Mouse (Mus musculus) heart, adult 2 months (tissue): ENCODE results near the gene Lrtm2. TPM values are rescaled to one million over a fixed set of nuclear protein-coding genes. Genes with fewer than 3 reads are reported as not detected.
A peak's percentile ranks its signal among the peaks of the same experiment; 100 is the strongest.

Experiments
- DNase-seq, 2 experiments: peaks; one replicate each; pipeline ENCODE4 v3.0.0; 2021
- H3K27ac ChIP-seq: fragments of 200-600 bp; 2 replicates; pipeline ENCODE4 v1.8.1; 2022
- H3K27me3 ChIP-seq: fragments of 200-500 bp; 2 replicates; pipeline ENCODE4 v1.6.1; 2012; ENCODE audit warnings: mild to moderate bottlenecking, low read length, inconsistent platforms, mixed read lengths; ENCODE audit not compliant: control insufficient read depth, insufficient read depth
- H3K36me3 ChIP-seq: fragments of 200-500 bp; 2 replicates; pipeline ENCODE4 v1.6.1; 2012; ENCODE audit warnings: low read length, inconsistent platforms; ENCODE audit not compliant: control insufficient read depth, insufficient read depth
- H3K4me1 ChIP-seq: fragments of 200-500 bp; 2 replicates; pipeline ENCODE4 v1.6.1; 2011; ENCODE audit warnings: low read length; ENCODE audit not compliant: control insufficient read depth, insufficient read depth
- H3K4me3 ChIP-seq: fragments of 200-600 bp; 2 replicates; pipeline ENCODE4 v1.8.1; 2022
- H3K79me2 ChIP-seq: fragments of 200-500 bp; replicated peaks from 2 replicates; pipeline ENCODE4 v1.6.1; 2012; ENCODE audit warnings: mild to moderate bottlenecking, inconsistent platforms, low read length, moderate library complexity, mixed read lengths; ENCODE audit not compliant: control insufficient read depth, insufficient read depth
- H3K9ac ChIP-seq: fragments of 200-500 bp; 2 replicates; pipeline ENCODE4 v1.6.1; 2012; ENCODE audit warnings: low read depth, mild to moderate bottlenecking, control low read depth, inconsistent platforms, low read length, mixed read lengths
- CTCF ChIP-seq: fragments of 200-600 bp; IDR thresholded peaks from 2 replicates; pipeline ENCODE4 v1.8.1; 2022; ENCODE audit warnings: antibody characterized with exemption, mild to moderate bottlenecking, moderate library complexity
- EP300 ChIP-seq: fragments of 200-500 bp; IDR thresholded peaks from 2 replicates; pipeline ENCODE4 v1.6.1; 2011; ENCODE audit warnings: low read depth, low read length, control low read depth; ENCODE audit not compliant: insufficient read depth
- POLR2A ChIP-seq: fragments of 200-500 bp; IDR thresholded peaks from 2 replicates; pipeline ENCODE4 v1.6.1; 2011; ENCODE audit warnings: mild to moderate bottlenecking, low read depth, low read length, control low read depth; ENCODE audit not compliant: insufficient read depth
- WGBS: fragments of 180-500 bp; shearing (Covaris S2); methylation state at CpG from one replicate; pipeline ENCODE4 v1.1.7; 2018; 5-methylcytosine and 5-hydroxymethylcytosine counted together
- intact Hi-C: fragments of 180-260 bp; cut with DNase I; formaldehyde crosslinking; loops from one replicate; pipeline ENCODE4 v1.15.1; 2025
- polyA plus RNA-seq: library from polyadenylated mRNA; depleted of rRNA; stranded (reverse); fragments of >200 nt; gene quantifications from 2 replicates; pipeline ENCODE4 v1.2.3, GENCODE M21; 2012
- total RNA-seq, 2 experiments: library from RNA; stranded (reverse); gene quantifications; 2 replicates each; pipeline ENCODE4 v1.2.3; 2021

Gene Lrtm2
- total and polyA plus RNA-seq, 3 experiments, result 0.57 to 0.73 (median 0.61) TPM

DNA sequence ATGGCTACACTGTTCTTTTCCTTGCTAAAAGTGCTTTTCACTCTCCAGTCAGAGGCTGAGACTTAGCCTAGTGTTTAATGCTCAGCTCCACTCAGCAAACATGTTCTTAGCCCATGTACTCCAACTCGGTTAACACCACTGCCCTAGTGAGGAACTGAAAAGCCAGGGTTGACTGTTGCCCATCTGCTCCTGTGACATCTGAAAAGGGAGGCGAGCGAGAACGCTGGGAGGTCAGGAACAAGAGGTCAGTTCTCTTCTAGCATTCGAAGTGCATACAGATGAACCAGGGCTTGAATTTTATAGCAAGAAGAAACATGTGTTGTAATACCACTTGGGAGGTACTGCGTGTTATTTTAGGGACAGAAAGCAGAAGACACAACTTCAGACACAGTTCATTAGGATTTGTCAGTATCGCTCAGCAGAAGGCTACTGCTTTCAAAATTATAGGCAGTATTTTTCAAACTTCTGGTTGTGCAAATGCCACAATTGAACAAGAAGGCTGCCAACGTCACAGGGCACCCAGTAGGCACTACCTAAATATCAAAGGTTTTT lies 27.5 kb upstream of the Lrtm2 start:
- no peak for DNase-seq
- Histone ChIP-seq H3K4me1 (no peaks in the 10 kb centered on the region; the same call in none of the 2 replicates), H3K27ac (no peak overlapping the region), H3K9ac (no peak overlapping the region), H3K27me3 (no peaks in the 10 kb centered on the region), H3K4me3 (no peak overlapping the region), H3K79me2 (no peaks in the 10 kb centered on the region), H3K36me3 (peaks cover 14% of the 10 kb centered on the region)
- WGBS, result 88% methylated on average over 8 of the region's 8 CpGs
- TF ChIP-seq EP300 (no peak), CTCF (no peak), POLR2A (no peak)
- intact Hi-C loops, result no loop called here

DNA sequence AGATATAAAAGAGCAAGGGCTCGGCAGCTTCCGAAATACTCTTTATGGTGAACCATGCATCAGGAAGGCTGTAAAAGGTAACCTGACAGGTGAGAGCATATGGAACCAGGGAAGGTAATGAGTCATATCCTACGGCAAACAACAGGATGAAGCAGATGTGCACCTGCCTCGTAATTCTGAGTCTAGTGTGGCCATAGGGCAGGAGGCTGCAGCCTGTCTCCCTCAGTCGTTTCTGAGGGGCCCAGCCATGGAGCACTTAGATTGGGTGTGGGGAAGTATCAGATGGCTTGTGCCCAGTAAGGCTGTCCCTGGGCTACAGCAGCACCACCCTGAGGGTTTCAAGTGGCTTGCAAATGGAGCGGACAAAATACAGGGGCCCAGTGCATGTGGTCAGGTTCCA lies 21.9 kb upstream of the Lrtm2 start:
- Histone ChIP-seq H3K4me3 (no peak overlapping the region), H3K9ac (no peak overlapping the region), H3K27me3 (no peaks in the 10 kb centered on the region), H3K27ac (no peak overlapping the region), H3K4me1 (no peaks in the 10 kb centered on the region), H3K79me2 (no peaks in the 10 kb centered on the region), H3K36me3 (no peaks in the 10 kb centered on the region)
- intact Hi-C loops, result loop anchor here (5.0 kb wide), 1 partner anchor 430 kb away; no protein-coding TSS in a partner anchor
- 80% methylated on average over 6 of the region's 6 CpGs for WGBS
- TF ChIP-seq CTCF, result no peak
- no peak for TF ChIP-seq EP300
- no peak for TF ChIP-seq POLR2A
- DNase-seq, result no peak

- intact Hi-C loops, result loop anchor here (5.0 kb wide), 1 partner anchor 429 kb away; no protein-coding TSS in a partner anchor
- no peaks in the 10 kb centered on the region for H3K4me1 ChIP-seq
- no peak overlapping the region for H3K27ac ChIP-seq
- no peaks in the 10 kb centered on the region for H3K36me3 ChIP-seq
- TF ChIP-seq EP300 (no peak), POLR2A (no peak), CTCF (no peak)
- H3K27me3 ChIP-seq, result no peaks in the 10 kb centered on the region
- H3K4me3 ChIP-seq, result no peak overlapping the region
- H3K79me2 ChIP-seq, result no peaks in the 10 kb centered on the region
- 62% methylated on average over 8 of the region's 8 CpGs for WGBS
- DNase-seq, result no peak
- H3K9ac ChIP-seq, result no peak overlapping the region
These were observed 21.1 kb upstream of the Lrtm2 start for GRCm38 (mm10) chr6:119351656-119352055.

GRCm38 (mm10) chr6:119350703-119351198 lies 20.2 kb upstream of the Lrtm2 start:
- Histone ChIP-seq H3K4me1 (no peaks in the 10 kb centered on the region), H3K27ac (no peak overlapping the region), H3K9ac (no peak overlapping the region), H3K27me3 (no peaks in the 10 kb centered on the region), H3K36me3 (no peaks in the 10 kb centered on the region), H3K79me2 (no peaks in the 10 kb centered on the region), H3K4me3 (no peak overlapping the region)
- WGBS, result 87% methylated on average over 9 of the region's 9 CpGs
- DNase-seq, result no peak
- TF ChIP-seq EP300, result no peak
- TF ChIP-seq CTCF, result no peak
- TF ChIP-seq POLR2A, result no peak
- intact Hi-C loops, result loop anchor here (5.0 kb wide), 1 partner anchor 428 kb away; no protein-coding TSS in a partner anchor

- DNase-seq, result peak; percentile 57 to 82
- Histone ChIP-seq H3K4me3 (no peak overlapping the region), H3K27me3 (no peaks in the 10 kb centered on the region), H3K27ac (no peak overlapping the region), H3K4me1 (no peaks in the 10 kb centered on the region), H3K9ac (no peak overlapping the region), H3K79me2 (no peaks in the 10 kb centered on the region), H3K36me3 (no peaks in the 10 kb centered on the region)
- TF ChIP-seq EP300 (no peak), POLR2A (no peak), CTCF (peak; percentile 94)
- intact Hi-C loops, result loop anchor here (1.0 to 5.0 kb wide), 4 partner anchors 82 to 236 kb away; no protein-coding TSS in a partner anchor
- WGBS, result 0% methylated on average over 1 of the region's 1 CpGs
These were observed 17.7 kb upstream of the Lrtm2 start for GRCm38 (mm10) chr6:119348234-119348633.

DNA sequence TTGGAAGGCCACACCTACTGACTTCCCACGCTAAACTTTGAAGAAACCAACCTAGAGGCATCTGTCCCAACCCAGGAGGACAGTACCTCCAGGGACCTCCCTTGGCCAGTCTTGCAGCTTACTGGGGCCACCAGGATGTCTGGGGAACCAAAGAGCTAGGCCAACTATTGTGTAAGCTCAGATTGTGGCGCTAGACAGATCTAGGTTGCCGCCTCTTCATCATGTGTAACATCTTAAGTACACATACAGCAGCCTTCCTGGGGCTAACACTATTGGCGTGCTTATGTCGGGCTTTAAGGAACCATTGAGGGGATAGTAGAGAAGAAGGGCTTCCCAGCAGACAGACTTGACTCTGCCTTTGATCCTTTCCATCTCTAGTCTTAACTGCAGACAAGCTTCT lies 17.2 kb upstream of the Lrtm2 start:
- Histone ChIP-seq H3K36me3 (no peaks in the 10 kb centered on the region), H3K27me3 (no peaks in the 10 kb centered on the region), H3K4me3 (no peak overlapping the region), H3K9ac (no peak overlapping the region), H3K4me1 (no peaks in the 10 kb centered on the region), H3K27ac (no peak overlapping the region), H3K79me2 (no peaks in the 10 kb centered on the region)
- 76% methylated on average over 5 of the region's 5 CpGs for WGBS
- no peak for DNase-seq
- intact Hi-C loops, result loop anchor here (1.0 to 5.0 kb wide), 4 partner anchors 82 to 236 kb away; no protein-coding TSS in a partner anchor
- no peak for TF ChIP-seq EP300
- no peak for TF ChIP-seq CTCF
- TF ChIP-seq POLR2A, result no peak
